Mouse (Mus musculus) thymus, postnatal 36 days (tissue): ENCODE measurements at regions not wholly inside any gene's neighbourhood (a gene's known extent, or its start where the extent isn't known, plus 50 kb on each side); places are given as distances from the start of the nearest gene placed in this dataset.

ENCODE experiments used
- DNase-seq, 2 experiments: peaks; one replicate each; pipeline ENCODE4 v3.0.0; 2022; ENCODE audit warnings: mixed read lengths in 2 of 2

- no peak for DNase-seq
These were observed 75.7 kb upstream of the Bcl2l14 start for GRCm38 (mm10) chr6:134320379-134320932.

GRCm38 (mm10) chr6:134324001-134324400 is 72.1 kb upstream of the Bcl2l14 start:
- DNase-seq = no peak

- no peak for DNase-seq
These were observed 70.6 kb upstream of the Bcl2l14 start for GRCm38 (mm10) chr6:134325564-134325963.

- no peak for DNase-seq
These were observed 66.4 kb upstream of the Bcl2l14 start for GRCm38 (mm10) chr6:134329550-134330299.

- DNase-seq = no peak
These were observed 65.8 kb upstream of the Bcl2l14 start for GRCm38 (mm10) chr6:134330300-134330640.

GRCm38 (mm10) chr6:134332718-134333432 is 63.2 kb upstream of the Bcl2l14 start:
- peak; percentile 7 to 12 for DNase-seq

- DNase-seq = no peak
These were observed 60.4 kb upstream of the Bcl2l14 start for GRCm38 (mm10) chr6:134335711-134336110.

- DNase-seq = no peak
These were observed 53.1 kb upstream of the Bcl2l14 start for GRCm38 (mm10) chr6:134342796-134343605.

- no peak for DNase-seq
These were observed 52.6 kb upstream of the Bcl2l14 start for GRCm38 (mm10) chr6:134343606-134343901.
